Mouse (Mus musculus): Measurements from ENCODE around the gene Rimkla. TPM values are rescaled to one million over a fixed set of nuclear protein-coding genes. Genes with fewer than 3 reads are reported as not detected.

Rimkla gene
- polyA plus RNA-seq, 1 experiment = 0.31 TPM

DNA sequence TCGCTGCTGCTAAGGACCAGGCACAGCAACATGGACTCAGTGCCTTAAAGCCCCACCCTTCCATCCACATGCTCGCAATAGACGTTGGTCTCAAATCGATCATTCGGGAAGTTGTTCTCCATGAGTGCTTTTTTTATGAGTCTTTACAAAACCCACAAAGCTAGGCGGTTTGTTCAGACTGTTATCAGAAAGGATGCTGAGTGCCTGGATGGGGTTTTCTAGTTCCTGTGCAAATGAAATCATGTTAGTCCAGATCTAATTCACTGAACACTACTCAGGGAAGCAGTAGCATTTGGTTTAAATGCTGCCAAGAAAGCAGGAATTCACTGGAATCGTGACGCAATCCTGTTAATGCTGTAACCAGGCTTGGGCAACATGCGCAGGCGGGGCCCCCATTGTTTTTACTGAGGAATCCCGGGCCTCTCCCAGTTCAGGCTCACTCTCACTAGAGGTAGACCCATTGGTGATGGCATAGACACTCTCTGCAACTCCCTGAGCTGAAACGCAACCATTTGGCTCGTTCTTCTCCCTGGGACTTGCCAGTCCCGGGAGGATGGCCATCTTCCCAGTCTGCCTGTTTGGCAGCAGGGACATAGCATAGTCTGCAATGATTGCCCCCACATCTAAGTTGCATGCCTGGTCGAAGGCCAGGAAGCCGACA is 24.6 kb downstream of the Rimkla start:
- DNase-seq (ENCODE audit: low read depth) = peak; percentile 55

DNA sequence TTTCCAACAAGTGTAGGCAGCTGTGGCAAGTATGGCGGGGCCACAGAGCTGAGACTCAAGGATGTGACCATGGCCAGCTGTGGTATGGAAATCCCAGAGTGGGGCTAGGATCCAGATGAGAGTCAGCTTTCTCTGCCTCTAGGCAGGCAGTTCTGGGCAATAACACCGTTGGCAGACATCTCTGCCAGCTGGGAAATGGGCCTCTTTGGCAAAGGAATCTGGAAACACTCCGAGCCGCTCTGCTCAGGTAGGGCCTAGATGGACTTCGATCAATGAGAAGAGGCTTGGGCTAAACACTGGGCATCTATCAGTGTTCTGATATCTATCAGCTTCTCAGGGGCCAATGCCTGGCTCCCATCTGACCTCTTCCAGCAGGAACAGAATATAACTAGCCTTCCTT is 26.6 kb downstream of the Rimkla start:
- DNase-seq (ENCODE audit: low read depth) = no peak

DNA sequence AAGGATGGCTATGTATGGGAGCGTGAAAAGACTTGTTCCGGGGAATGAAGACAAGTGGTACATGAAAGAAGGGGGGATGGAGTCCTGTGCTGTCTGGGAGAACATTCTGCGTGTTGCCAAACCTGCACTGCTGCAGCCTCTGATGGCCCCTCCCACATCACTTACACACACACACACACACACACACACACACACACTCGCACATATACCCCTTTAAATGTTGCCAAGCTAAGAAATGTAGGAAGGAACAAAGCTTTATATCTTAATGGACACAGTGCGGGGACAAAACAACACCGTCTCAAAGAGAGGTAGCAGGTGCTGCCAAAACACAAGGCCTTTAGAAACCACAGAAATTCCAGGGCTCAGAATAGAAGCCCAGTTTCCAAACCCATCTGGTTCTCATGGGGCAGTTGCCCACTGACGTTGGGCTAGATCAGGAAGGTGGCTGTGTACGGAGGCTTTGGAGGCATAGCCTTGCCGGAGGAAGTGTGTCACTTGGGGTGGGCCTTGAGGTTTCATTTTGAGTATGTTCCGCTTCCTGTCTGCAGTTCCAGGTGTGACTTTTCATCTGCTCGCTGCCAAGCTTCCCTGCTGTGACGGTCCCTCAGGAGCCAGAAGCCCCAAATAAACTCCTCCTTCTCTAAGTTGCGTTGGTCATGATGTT is 28.5 kb downstream of the Rimkla start:
- DNase-seq (ENCODE audit: low read depth) = no peak

DNA sequence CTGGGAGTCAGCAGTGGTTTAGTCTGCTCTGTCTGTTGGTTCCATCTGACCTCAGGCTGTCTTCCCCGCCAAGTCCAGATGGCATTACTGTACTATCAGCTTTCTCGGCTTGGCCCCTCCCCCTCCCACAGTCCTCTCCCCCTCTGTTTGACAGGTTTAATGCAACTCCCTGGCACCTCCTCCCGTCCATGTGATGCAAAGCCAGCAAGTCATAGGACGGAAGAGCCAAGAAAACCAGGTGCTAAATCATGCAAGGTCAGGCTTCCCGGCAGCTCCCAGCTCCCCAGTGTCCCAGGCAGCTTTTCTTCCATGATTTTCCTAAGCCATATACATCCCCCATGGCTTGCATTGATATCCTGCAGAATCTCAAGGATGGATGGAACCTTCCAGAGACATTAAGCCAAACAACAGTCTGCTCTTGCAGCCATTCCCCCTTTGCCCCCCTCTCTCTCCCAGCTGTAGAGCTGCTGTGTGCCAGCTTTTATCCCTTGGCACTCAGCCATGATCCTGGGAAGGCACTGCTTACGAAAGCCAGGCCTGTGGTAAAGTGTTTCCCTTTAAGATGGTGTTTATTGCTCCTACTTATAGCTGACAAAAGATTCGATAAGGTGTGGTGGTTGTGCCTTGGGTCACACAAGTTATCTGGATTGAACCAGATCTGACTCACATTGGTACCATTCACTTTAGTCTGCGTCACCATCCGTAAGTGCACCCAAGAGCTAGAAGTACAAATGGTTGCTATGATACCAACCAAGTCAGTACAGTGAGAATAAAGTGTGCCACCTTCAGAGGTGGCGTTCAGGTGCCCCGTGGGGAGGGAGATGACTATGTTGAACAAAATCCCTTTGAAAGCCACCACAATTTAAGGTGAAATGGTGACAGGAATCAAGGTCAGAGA is 29.3 kb downstream of the Rimkla start:
- peak; percentile 69 for DNase-seq (ENCODE audit: low read depth)

DNA sequence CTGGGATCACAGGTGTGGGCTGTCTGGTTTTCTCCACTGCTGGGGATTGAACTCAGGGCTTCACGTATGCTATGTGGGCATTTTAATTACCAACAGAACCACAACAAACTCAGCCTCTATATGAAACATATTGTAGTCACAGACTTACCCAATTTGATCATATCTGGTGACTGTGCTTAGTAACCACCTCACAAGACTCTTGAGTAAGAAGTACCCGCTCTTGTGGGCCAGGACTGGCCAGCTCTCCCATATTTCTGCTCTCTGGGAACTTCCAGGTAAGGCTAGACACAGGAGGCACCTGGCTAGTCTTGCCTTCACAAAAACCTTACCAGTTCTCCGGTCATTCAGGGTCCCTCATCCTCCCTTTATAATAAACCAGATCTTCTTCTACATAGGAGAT is 30.0 kb downstream of the Rimkla start:
- DNase-seq (ENCODE audit: low read depth) = no peak

DNA sequence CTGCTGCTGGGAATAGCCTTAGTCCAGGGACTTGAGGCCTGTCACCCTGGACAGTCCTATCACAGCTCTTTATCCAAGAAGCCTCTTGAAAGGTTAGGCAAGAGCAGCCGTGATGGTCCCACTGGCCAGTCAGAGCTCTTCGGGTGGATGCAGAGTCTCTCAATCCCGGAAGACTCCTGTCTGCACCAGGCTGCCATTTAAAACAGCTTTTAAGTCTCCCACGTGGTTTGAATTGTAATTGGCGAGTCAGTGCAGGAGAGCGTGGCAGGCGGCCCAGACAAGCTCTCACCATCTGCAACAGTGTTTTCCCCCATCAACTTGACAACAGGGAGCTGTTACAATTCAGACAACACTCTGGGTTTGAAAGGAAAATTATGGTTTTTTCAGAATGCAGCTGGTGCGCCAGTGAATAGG is 31.7 kb downstream of the Rimkla start:
- DNase-seq (ENCODE audit: low read depth) = no peak

DNA sequence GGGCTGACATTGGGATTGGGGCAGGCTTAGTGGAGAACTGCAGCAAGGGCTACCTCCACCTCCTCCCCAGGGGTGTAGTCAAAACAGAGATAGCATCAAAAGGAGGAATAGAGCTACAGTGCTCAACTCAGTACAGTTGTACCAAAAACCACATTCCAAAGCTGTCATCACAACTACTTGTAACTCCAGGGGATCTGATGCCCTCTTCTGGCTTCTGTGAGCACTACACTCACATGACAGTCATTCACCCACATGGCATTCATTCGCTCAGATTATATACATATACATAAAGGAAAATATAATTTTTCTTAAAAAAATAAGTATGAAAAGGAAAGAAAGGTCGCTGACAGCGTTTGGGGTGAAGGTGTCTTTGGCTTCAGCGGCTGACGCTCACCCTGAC is 32.1 kb downstream of the Rimkla start:
- no peak for DNase-seq (ENCODE audit: low read depth)

DNA sequence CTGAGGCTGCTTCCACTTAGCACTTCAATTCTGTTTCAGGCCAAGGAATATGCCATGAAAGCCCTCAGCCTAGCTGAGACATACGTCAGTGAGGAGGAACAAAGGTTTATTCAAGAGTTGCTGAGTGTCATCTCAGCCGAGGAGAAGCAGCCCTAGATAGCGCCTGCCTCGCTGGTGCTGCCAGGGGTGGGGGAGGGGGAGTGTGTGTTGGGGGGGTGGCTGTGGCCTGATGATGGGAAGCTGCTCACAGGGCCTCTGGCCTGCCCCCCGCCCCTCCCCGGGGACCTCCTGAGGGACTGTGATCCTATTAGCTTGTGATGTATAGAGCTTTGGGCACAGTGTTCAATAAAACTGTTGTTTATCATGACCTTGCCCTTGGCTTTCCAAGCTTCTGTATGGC is 38.9 kb downstream of the Rimkla start:
- no peak for DNase-seq (ENCODE audit: low read depth)

DNA sequence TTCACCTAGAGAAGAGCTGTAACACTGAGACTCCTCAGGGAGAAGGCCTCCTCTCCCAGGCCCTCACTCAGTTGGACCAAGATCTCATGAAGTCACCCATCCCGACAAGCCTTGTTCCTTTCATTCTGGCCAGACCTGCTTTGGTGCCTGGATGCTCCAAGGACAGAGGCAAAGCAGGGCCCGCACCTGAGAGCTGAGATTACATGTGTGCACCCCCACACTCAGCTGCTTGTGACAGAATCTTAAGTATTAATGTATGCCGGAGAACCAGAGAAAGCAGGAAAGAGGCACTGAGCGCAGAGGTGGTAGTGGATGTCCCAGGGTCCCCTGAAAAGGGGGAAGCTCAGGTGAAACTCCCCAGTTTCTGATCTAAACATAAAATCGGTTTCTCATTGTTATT is 39.3 kb downstream of the Rimkla start:
- DNase-seq (ENCODE audit: low read depth) = no peak

DNA sequence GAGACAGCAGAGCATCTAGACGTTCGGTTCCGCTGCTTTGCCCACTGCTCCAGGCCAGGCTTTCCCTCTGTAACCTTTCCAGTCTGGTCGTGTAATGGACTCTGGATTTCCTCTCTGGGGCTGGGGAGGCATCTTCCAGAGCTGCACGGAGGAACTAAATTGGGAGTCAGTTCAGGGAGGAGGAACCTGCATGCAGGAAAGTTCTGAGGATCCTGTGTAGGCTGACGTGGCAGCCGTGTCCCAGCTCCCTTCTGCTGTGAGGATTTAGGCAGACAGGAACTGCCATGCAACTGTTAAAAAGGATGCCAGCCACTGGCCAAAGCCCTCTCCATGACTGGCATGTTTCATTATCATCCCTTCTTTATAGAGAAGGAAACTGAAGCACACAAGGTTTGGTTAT is 42.0 kb downstream of the Rimkla start:
- no peak for DNase-seq (ENCODE audit: low read depth)

DNA sequence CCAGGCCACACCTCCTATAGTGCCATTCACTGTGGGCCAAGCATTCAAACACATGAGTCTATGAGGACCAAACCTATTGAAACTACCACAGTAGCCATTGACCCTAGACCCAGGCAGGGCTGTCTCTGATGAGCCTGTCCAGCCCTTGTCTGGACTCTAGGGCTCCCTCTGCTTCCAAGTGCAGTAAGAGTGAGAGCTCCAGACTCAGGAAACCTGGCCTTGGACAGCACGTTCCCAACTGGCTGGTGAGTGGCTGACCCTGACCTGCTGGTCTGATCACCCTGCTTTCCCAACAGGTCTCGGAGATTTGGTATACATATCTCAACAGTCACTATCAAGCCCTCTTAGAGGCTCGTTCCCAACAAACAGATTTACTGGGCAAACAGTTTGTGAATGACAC is 44.6 kb downstream of the Rimkla start:
- no peak for DNase-seq (ENCODE audit: low read depth)

DNA sequence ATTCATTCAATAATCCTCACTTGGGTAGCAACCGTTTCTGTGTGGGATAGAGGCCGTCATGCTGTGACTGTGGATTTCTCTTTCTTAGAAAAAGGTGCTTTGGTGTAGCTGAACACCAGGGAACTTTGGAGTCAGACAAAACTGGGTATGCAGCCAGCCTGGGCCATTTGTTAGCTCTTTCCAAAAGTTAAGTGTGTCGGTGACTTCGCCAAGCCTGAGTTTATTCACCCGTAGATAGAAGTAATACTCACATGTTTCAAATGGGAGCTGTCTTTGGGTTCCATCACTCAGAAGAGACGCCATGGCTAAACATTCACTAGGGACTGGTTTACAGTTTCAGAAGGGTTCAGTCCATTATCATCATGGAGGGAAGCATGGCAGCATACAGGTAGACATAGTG is 45.2 kb downstream of the Rimkla start:
- no peak for DNase-seq (ENCODE audit: low read depth)

DNA sequence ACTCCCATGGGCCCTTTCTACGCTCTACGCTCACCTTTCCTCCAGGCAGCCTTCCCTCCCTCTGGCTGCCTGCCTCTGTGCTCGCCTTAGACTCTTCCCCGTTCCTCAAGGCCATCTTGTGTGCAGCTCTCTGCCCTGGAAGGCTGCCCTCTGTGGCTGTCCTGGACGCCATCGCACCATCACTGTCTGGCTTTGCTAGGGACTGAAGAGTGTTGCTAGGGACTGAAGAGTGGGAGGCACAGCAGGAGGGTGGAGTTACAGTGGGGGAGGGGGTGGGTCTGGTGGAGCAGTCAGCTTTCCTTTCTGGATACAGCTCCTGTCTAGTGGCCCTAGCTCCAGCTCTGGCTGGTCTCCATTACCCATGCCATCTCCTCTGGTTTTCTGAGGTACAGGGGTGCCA is 49.9 kb downstream of the Rimkla start:
- DNase-seq (ENCODE audit: low read depth) = no peak

DNA sequence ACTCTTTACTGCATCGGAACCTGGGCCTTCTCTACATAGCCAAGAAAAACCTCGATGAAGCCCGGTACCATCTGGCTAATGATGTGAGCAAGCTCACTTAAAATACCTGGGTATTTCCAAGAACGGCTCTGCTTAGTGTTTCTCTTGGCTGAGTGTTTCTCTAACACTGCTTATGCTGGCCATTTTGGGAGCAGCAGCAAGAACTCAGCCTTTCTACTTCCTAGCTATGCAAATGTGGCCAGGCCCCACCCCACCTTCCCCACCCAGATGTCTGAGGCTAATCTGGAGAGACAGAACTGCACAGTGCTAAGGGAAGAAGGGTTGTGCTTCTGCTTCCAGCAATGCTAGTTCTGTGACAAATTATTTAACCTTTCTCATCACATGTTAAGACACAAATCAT is 50.6 kb downstream of the Rimkla start:
- no peak for DNase-seq (ENCODE audit: low read depth)

DNA sequence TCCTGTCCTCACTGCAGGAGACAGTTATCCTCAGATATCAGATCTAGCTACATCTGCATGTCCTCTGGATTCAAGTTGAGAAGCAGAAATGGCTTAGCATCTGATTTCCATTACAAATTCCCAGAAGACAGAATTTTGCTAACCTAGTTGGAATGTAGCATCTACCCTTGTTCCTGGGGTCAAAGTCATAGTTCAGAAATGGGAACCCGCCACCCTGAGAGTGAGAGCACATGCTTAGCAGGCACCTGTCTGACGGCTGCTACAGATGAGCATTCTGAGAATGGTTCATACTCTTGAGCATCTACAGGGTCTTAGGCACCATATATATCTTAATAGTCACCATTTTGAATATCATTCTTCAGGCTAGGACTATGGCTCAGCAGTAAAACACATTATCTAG is 54.5 kb downstream of the Rimkla start:
- DNase-seq (ENCODE audit: low read depth) = no peak

DNA sequence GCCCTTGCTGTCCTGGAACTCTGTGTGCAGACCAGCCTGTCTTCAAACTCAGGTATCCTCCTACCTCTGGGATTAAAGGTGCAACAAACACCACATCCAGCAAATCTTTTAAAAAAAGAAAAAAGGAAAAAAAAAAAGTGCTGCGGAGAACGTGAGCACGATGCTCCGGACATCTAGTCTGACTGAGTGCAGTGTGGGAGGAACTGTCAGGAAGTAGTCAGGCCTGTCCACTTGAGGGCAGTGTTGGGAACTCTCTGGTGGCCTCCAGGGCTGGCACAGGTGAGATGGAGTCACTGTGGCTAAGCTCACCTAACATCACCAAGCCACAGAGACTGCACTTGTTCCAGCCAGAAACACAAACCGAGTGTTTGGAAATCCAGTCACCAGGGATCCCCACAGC is 61.8 kb downstream of the Rimkla start:
- DNase-seq (ENCODE audit: low read depth) = no peak

DNA sequence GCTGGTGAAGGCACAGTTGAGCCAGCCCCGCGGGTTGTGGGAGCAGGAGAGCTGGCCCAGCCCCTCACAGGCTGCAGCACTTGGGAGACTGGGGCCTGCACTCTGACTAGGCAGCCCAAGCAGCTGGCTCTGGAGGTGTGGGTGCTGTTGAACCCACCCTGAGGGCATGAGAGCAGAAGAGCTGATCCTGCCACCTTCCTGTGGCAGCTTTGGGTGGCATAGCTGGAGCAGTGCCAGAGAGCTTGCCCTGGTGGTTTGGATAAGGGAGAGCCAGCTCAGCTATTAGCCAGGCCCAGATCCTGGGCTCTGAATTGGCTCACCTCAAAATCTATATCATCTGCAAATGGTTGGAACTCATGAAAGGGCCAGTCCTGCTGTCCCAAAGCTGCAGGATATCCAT is 64.7 kb downstream of the Rimkla start:
- DNase-seq (ENCODE audit: low read depth) = no peak

DNA sequence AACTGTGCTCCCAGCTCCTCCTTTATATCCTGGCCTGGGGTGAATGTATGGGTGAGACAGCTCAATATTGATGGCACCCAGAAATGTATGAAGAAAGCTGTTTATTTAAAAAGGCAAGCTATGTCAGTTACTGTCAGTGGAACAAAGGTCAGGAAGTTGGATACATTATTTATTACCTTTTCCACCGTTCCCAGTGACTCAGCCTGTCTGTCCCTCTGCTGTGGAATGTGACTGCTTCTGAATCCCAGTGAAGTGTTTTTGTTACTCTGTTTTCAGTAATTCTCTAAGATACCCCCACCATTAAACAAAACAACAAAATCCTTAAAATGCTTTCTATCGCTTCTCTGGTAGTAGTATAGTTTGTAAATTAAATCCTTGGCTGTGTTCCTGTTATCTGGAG is 66.8 kb downstream of the Rimkla start:
- no peak for DNase-seq (ENCODE audit: low read depth)

DNA sequence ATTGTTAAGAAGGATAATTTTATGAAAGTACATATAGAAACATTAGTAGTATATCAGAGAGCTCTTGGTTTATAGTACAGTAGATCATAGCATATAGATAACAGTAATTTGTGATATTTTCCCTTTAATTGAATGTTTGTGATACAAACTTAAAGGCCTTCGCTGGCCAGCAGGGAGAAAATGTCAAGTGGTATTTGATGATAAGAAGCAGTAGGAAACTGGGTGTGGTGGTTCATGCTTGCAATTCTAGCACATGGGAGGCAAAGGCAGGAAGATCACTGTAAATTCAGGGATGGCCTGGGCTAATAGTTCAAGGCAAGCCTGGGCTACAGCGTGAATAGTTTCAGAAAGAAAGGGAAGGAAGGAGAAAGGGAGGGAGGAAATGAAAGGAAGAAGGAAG is 67.4 kb downstream of the Rimkla start:
- DNase-seq (ENCODE audit: low read depth) = no peak

DNA sequence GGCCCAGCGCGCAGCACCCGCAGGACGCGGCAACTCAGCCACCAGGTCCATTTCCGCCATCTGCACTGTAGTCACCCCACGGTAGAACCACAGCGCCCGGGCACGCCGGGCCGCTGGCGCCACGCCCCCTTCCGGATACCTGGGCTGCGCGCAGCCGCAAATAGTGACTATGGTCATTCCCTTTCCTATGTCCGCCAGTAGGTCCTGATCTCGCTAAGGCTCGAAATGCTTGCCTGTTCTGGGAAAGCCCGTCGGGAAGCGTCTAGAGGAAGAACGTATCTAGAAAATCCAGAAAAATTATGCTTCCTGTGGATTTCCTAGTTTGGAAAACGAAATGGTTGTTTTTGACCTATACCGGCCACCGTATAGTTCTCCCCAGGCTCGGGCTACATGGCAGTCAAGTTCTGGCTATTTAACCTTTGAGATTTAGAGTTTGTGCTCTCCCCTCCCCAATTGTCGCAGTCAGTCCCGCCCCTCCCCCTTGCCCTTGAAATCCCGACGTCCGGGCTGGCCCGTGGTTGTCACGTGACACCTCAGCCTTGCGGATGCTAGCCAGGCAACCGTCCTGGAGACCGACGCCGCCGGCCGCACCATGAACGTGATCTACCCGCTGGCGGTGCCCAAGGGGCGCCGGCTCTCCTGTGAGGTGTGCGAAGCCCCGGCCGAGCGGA is 70.0 kb downstream of the Rimkla start, which contains the start of the genes Ppcs and Zmynd12:
Gene Ppcs, minus strand, starts transcription at position 127 of the 671 bp plus-strand sequence.
Gene Zmynd12, plus strand, starts transcription at position 521 of the 671 bp plus-strand sequence.
- no peak for DNase-seq (ENCODE audit: low read depth)

DNA sequence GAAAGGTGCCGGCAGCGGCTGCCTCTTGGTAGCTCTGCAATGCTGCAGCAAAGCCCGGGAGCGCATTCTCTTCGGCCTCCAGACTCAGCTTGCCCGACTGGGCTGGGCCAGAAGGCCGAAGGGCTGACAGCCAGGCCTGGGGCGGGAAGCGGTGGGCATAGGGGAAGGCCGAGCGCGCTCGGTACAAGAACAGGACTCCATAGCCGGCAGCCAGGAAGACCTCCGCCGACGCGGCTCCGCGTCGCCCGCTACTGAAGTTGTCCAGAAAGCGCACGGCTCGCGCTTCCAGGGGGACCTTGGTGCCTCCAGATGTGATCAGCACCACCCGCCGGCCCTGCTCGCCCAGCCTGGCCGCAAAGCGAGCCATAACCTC is 70.5 kb downstream of the Rimkla start:
- no peak for DNase-seq (ENCODE audit: low read depth)

DNA sequence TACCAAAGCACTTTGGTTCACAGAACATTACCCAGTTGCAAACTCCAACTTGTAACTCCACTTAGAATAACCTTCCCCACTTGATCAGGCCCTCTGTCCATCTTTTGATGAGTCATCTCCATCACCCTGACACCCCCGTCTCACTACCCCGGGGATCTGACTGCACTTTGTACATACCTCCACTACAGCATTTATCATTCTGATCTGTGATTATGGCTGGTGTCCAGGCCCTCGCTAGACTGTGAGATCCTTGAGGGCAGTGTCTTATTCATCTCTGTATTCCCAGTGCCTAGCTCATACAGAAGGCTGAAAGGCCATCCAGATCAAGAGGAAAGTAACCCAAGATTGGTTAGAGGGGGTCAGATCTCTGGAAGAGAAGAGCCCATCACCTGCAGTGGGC is 71.2 kb downstream of the Rimkla start:
- no peak for DNase-seq (ENCODE audit: low read depth)

Measured in gonadal fat pad, adult 2 months (tissue).